Mouse (Mus musculus): ENCODE data around the gene Lpar2.

GRCm38 (mm10) chr8:69794901-69795300 is 27.3 kb upstream of the Lpar2 start:
- TF ChIP-seq POLR2A (IDR thresholded peaks at IDR 0.05; ENCODE audit: extremely low read depth, insufficient read depth, low read length) (no peak), CTCF (IDR thresholded peaks at IDR 0.05; ENCODE audit: extremely low read depth, insufficient read depth, low read length) (no peak)

Data from cortical plate, adult 2 months (tissue).